Mouse (Mus musculus): ENCODE measurements around the gene Haus7. TPM values are rescaled to one million over a fixed set of nuclear protein-coding genes. Genes with fewer than 3 reads are reported as not detected.

The Haus7 gene
- 57.9 and 63.7 TPM in 2 replicates for polyA plus RNA-seq (2012; rRNA removed)

DNA sequence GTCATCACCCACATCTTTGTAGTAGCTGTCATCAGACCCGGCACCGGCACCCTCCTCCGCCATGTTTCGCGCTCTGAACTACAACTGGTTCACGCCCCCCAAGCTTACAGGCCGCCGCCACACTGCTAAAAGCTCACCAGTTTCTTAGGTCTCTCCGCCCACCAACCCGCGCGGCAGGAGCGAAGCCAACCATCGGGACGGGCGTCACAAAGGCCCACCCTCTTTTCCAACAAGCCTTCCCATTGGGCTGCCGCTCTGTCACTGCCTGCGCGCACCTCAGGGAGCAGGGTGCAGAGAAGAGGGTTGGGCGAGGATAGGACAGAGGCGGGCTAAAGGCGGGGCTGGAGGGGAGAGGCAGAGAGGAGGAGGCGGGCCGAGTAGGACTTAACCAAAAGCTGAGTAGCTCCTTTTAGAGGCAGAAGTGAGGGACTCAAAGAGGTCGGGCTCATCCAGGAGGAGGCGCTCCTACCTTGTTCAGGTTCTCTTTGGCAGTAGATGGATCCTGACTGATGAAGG is at the start of gene Haus7:
Gene Haus7, minus strand, starts transcription at position 168 of the 516 bp plus-strand sequence.

DNA sequence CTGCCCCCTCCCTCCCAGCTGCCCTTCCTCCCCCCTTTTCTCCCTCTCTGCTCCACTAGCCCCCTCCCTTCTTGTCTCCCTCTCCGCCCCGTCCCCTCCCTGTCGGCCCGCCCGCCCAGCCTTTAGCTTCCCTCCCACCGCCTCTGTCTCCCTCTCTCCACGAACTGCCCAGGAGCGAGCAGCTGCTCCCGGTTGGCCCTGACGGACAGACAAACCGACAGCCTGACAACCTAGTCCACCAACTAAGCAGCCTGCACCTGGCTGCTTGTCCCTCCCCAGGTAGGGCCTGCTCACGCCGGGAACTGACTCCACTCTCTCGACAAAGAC is 24.6 kb upstream of the Haus7 start, which contains the start of gene Bgn:
Gene Bgn, plus strand, starts transcription at position 119 of the 327 bp plus-strand sequence.

DNA sequence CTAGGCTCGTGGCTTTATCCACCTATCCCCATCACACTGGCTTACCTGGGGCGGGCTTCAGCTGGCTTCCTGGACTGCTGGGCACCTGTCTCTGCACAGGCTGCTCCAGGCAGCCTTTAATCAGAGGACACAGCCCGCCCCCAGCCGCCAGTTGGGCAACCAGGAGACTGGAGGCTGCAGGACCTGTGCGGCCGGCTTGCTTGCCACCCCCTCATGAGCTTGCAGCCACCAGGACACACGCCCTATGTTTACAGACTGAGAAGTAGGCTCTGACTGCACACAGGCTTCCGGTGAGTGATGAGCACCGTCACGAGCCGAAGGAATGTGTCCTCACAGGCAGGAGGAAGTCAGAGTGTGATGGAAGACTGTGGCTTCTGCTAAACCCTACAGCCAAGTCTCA is 23.6 kb downstream of the Haus7 start, which contains the start of gene Trex2:
Gene Trex2, minus strand, starts transcription at position 93 of the 400 bp plus-strand sequence.

DNA sequence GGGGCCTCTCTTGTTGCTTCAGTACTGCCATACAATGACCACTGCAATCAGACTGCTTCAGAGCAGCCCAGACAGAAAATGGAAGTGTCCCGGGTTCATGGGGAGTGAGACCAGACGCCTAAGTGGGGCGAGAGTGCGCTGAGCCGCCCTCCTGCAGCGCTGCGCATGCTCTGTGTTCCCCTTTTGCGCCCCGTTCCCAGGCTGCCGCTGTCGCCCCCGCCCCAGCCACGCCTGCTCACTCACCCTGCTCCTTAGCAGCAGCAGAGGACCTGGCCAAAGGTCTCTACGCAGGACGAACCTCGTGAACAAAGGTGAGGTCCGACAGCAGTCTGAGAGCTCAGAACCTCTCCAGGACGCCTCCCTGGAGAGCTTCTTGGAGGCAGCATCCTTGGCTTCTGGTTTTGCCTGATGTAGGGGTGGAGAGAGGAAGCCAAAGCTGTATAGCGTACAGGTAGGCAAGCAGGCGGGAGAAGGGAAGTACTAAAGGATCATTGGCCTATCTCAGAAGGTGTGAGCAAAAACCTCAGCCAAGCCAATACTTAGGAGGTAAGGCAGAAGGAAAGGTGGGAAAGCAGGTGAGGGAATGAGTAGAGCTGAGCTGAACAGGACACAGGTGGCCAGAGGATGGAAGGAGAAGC is 47.8 kb downstream of the Haus7 start, which contains the start of gene Zfp92:
Gene Zfp92, plus strand, starts transcription at position 217 of the 638 bp plus-strand sequence.

DNA sequence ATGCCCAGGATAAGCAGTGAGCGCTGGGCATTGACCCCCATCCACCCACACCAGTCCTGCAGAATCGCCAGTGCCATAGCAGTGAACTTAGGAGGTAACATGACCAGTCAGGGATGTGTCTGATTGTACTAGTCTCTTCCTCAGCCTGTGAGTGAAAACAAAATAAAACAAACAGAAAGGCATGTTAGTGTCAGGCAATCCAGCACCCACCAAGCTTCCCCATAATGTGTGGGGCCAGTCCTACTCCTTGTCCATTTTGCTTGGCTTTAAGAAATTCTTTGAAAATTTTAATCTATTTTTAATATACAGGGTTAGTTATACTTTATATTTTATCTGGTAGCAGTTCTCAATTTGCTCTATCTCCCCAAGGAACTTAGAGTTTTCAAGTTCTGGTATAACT is 60.2 kb downstream of the Haus7 start, which contains the start of gene Gm18336:
Gene Gm18336, minus strand, starts transcription at position 101 of the 400 bp plus-strand sequence.

Other genes with a start within 250 kb of the Haus7 start
- 0.48 and 0.92 TPM in 2 replicates for gene Xlr4b, start 244.7 kb downstream of the Haus7 start, polyA plus RNA-seq (2012; rRNA removed)
- gene F8a, start 230.8 kb downstream of the Haus7 start, polyA plus RNA-seq (2012; rRNA removed), result 6.0 and 6.8 TPM in 2 replicates
- gene Xlr4c, start 215.9 kb downstream of the Haus7 start, polyA plus RNA-seq (2012; rRNA removed), result 0.78 TPM in 1 of 2 replicates, not detected in the other
- gene Xlr3c, start 193.7 kb downstream of the Haus7 start, polyA plus RNA-seq (2012; rRNA removed), result 0.06 and 0.14 TPM in 2 replicates
- 0.05 TPM in 1 of 2 replicates, not detected in the other for gene Xlr5a, start 166.1 kb downstream of the Haus7 start, polyA plus RNA-seq (2012; rRNA removed)
- gene Xlr5c, start 166.1 kb downstream of the Haus7 start, polyA plus RNA-seq (2012; rRNA removed), result not detected in 2 replicates
- not detected in 2 replicates for gene Gm45015, start 122.2 kb downstream of the Haus7 start, polyA plus RNA-seq (2012; rRNA removed)
- gene Zfp275, start 116.4 kb downstream of the Haus7 start, polyA plus RNA-seq (2012; rRNA removed), result 14.2 and 28.7 TPM in 2 replicates
- 0.09 and 0.25 TPM in 2 replicates for gene Gm18336, start 60.3 kb downstream of the Haus7 start, polyA plus RNA-seq (2012; rRNA removed)
- gene Zfp92, start 47.9 kb downstream of the Haus7 start, polyA plus RNA-seq (2012; rRNA removed), result 0.12 and 0.27 TPM in 2 replicates
- gene Trex2, start 23.7 kb downstream of the Haus7 start, polyA plus RNA-seq (2012; rRNA removed), result not detected in 2 replicates
- 28.7 and 60.6 TPM in 2 replicates for gene Bgn, start 24.6 kb upstream of the Haus7 start, polyA plus RNA-seq (2012; rRNA removed)
- 0.64 and 0.71 TPM in 2 replicates for gene Atp2b3, start 44.0 kb upstream of the Haus7 start, polyA plus RNA-seq (2012; rRNA removed)
- gene Dusp9, start 180.4 kb upstream of the Haus7 start, polyA plus RNA-seq (2012; rRNA removed), result 11.3 and 16.0 TPM in 2 replicates
- gene Pnck, start 201.1 kb upstream of the Haus7 start, polyA plus RNA-seq (2012; rRNA removed), result 17.0 TPM in 2 replicates
- 30.6 and 49.4 TPM in 2 replicates for gene Slc6a8, start 214.1 kb upstream of the Haus7 start, polyA plus RNA-seq (2012; rRNA removed)